Mouse (Mus musculus): ENCODE measurements around the gene Gm42372. TPM values are rescaled to one million over a fixed set of nuclear protein-coding genes. Genes with fewer than 3 reads are reported as not detected.
A peak's percentile ranks its signal among the peaks of the same experiment; 100 is the strongest.

Gene Gm42372
- total and polyA plus RNA-seq, 2 experiments from 2014 or later, result 9.0 to 48.8 TPM

DNA sequence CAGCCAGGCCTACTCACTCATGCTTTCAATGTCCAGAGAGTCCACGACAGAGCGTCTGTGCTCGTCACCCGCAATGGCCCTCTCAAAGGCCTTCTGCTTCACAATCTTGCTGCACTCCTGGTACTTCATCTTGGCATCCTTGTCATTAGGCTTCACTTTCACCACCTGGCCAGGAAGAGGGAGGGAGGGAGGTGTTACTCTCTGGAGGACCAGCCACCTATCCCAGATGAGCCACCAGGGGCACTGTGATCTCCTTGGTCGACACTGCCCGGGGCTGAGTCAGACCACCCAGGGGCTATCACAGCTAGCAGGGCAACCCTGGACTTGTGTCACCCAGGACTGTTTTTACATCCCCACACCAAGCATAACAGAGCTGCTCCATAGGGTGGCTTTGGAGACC, 32.5 kb downstream of the Gm42372 start:
- no peak for DNase-seq (ENCODE audit: low spot score)
- peak; percentile 38; the same call in 1 of the 2 replicates for TF ChIP-seq CTCF (IDR thresholded peaks at IDR 0.05)
- H3K36me3 ChIP-seq (ENCODE audit: insufficient read depth, low read length), result peaks cover 67% of the 10 kb centered on the region

DNA sequence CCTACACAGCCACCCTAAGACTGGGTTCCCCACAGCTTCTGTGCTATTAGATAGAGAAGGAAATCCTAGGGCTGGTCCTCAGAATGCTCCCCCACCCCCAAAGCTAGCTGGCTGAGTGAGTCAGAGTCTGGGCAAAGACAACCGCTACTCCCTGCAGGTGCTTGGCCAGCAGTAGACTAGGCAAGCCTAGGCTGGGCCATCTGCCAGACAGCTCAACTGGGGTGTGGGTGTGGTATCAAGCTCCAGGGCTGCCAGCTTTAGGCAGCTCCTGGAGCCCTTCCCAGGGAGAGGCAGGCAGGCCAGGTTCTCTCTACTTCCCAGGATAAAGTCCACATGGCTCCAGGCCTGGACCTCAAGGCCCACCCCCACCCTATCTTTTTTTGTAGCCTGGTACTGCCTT, 34.1 kb downstream of the Gm42372 start:
- ATAC-seq (ENCODE audit: low FRiP score), result peak; percentile 36; the same call in 1 of the 2 replicates
- no peak overlapping the region for H3K27ac ChIP-seq (ENCODE audit: low read depth, low read length)
- no peaks in the 10 kb centered on the region for H3K9me3 ChIP-seq (ENCODE audit: low read length)
- no peak overlapping the region for H3K9ac ChIP-seq (replicated peaks; ENCODE audit: low read length, poor library complexity, severe bottlenecking)
- TF ChIP-seq CTCF (IDR thresholded peaks at IDR 0.05), result no peak
- no peaks in the 10 kb centered on the region for H3K27me3 ChIP-seq (ENCODE audit: insufficient read depth, low read length)
- no peak overlapping the region for H3K4me3 ChIP-seq (ENCODE audit: low read depth, low read length)
- H3K4me1 ChIP-seq (ENCODE audit: insufficient read depth, low read length), result no peaks in the 10 kb centered on the region
- 65% methylated on average over 1 of the region's 1 CpGs for WGBS
- no peak overlapping the region for H3K4me2 ChIP-seq (ENCODE audit: low read depth, low read length, poor library complexity, severe bottlenecking)
- peak; percentile 93 for DNase-seq (ENCODE audit: low spot score)
- peaks cover 74% of the 10 kb centered on the region for H3K36me3 ChIP-seq (ENCODE audit: insufficient read depth, low read length)

More for the DNA sequence above, 32.5 kb downstream of the Gm42372 start:
- 80% methylated on average over 6 of the region's 6 CpGs for WGBS
- no peak for ATAC-seq (ENCODE audit: low FRiP score)
- Histone ChIP-seq H3K27me3 (ENCODE audit: insufficient read depth, low read length) (no peaks in the 10 kb centered on the region), H3K9ac (replicated peaks; ENCODE audit: low read length, poor library complexity, severe bottlenecking) (no peak overlapping the region), H3K4me1 (ENCODE audit: insufficient read depth, low read length) (no peaks in the 10 kb centered on the region), H3K27ac (ENCODE audit: low read depth, low read length) (no peak overlapping the region), H3K4me2 (ENCODE audit: low read depth, low read length, poor library complexity, severe bottlenecking) (no peak overlapping the region), H3K9me3 (ENCODE audit: low read length) (no peaks in the 10 kb centered on the region), H3K4me3 (ENCODE audit: low read depth, low read length) (no peak overlapping the region)

GRCm38 (mm10) chr7:17017921-17018320, 35.0 kb downstream of the Gm42372 start:
- TF ChIP-seq CTCF (IDR thresholded peaks at IDR 0.05), result no peak
- Histone ChIP-seq H3K4me3 (ENCODE audit: low read depth, low read length) (no peak overlapping the region), H3K4me2 (ENCODE audit: low read depth, low read length, poor library complexity, severe bottlenecking) (no peak overlapping the region), H3K27ac (ENCODE audit: low read depth, low read length) (no peak overlapping the region), H3K36me3 (ENCODE audit: insufficient read depth, low read length) (peaks cover 75% of the 10 kb centered on the region), H3K4me1 (ENCODE audit: insufficient read depth, low read length) (no peaks in the 10 kb centered on the region), H3K9ac (replicated peaks; ENCODE audit: low read length, poor library complexity, severe bottlenecking) (no peak overlapping the region), H3K9me3 (ENCODE audit: low read length) (no peaks in the 10 kb centered on the region), H3K27me3 (ENCODE audit: insufficient read depth, low read length) (no peaks in the 10 kb centered on the region)
- WGBS, result 83% methylated on average over 2 of the region's 2 CpGs
- ATAC-seq (ENCODE audit: low FRiP score), result no peak
- no peak for DNase-seq (ENCODE audit: low spot score)

DNA sequence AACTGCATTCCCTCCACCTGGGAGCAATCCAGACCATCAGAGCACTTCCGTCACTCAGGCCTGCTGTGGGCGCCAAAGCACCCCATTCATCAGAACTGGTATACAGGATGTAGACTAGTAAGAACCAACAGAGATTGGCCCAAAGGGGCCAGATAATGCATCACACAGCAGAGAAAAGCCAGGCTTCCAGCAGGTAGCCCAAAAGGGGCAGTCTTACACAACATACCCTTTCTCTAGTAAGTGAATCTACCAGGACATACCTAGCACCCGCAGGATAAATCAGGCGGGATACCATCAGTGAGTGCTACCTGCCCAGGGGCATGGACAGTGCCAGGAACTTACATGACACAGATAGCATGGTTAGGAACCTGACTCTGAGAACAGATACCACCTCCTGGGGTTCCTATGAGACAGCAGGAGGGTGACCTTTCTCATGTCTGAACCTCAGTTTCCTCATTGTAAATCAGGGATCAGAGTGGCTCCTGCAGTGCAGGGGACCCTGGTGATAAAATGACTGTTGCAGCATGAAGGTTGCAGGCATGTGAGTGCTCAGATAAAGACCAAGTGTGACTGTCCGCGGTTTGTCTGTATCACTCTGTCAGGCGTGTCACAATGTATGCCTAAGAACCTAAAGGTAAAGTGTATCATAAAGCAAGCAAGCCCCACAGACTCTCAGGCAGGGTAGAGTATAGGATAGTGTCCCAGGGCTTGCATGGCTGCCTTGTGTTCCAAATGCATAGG, 36.7 kb downstream of the Gm42372 start:
- no peaks in the 10 kb centered on the region for H3K9me3 ChIP-seq (ENCODE audit: low read length)
- ATAC-seq (ENCODE audit: low FRiP score) (no peak), DNase-seq (ENCODE audit: low spot score) (no peak)
- H3K27ac ChIP-seq (ENCODE audit: low read depth, low read length), result no peak overlapping the region
- H3K4me1 ChIP-seq (ENCODE audit: insufficient read depth, low read length), result no peaks in the 10 kb centered on the region
- no peak for TF ChIP-seq CTCF (IDR thresholded peaks at IDR 0.05)
- H3K36me3 ChIP-seq (ENCODE audit: insufficient read depth, low read length), result peaks cover 64% of the 10 kb centered on the region
- H3K4me3 ChIP-seq (ENCODE audit: low read depth, low read length), result no peak overlapping the region
- no peak overlapping the region for H3K4me2 ChIP-seq (ENCODE audit: low read depth, low read length, poor library complexity, severe bottlenecking)
- no peak overlapping the region for H3K9ac ChIP-seq (replicated peaks; ENCODE audit: low read length, poor library complexity, severe bottlenecking)
- WGBS, result 89% methylated on average over 7 of the region's 7 CpGs
- H3K27me3 ChIP-seq (ENCODE audit: insufficient read depth, low read length), result no peaks in the 10 kb centered on the region

- no peak overlapping the region for H3K9ac ChIP-seq (replicated peaks; ENCODE audit: low read length, poor library complexity, severe bottlenecking)
- no peak for ATAC-seq (ENCODE audit: low FRiP score)
- peaks cover 49% of the 10 kb centered on the region for H3K36me3 ChIP-seq (ENCODE audit: insufficient read depth, low read length)
- H3K4me1 ChIP-seq (ENCODE audit: insufficient read depth, low read length), result peaks cover 12% of the 10 kb centered on the region
- no peak overlapping the region for H3K27ac ChIP-seq (ENCODE audit: low read depth, low read length)
- H3K4me2 ChIP-seq (ENCODE audit: low read depth, low read length, poor library complexity, severe bottlenecking), result no peak overlapping the region
- no peak for DNase-seq (ENCODE audit: low spot score)
- H3K4me3 ChIP-seq (ENCODE audit: low read depth, low read length), result no peak overlapping the region
- WGBS, result 98% methylated on average over 15 of the region's 15 CpGs
- no peak for TF ChIP-seq CTCF (IDR thresholded peaks at IDR 0.05)
- H3K9me3 ChIP-seq (ENCODE audit: low read length), result no peaks in the 10 kb centered on the region
- H3K27me3 ChIP-seq (ENCODE audit: insufficient read depth, low read length), result no peaks in the 10 kb centered on the region
These were observed 39.3 kb downstream of the Gm42372 start for GRCm38 (mm10) chr7:17022176-17022575.

- Histone ChIP-seq H3K27ac (ENCODE audit: low read depth, low read length) (no peak overlapping the region), H3K4me2 (ENCODE audit: low read depth, low read length, poor library complexity, severe bottlenecking) (no peak overlapping the region), H3K27me3 (ENCODE audit: insufficient read depth, low read length) (no peaks in the 10 kb centered on the region), H3K4me1 (ENCODE audit: insufficient read depth, low read length) (peaks cover 12% of the 10 kb centered on the region), H3K9ac (replicated peaks; ENCODE audit: low read length, poor library complexity, severe bottlenecking) (no peak overlapping the region), H3K36me3 (ENCODE audit: insufficient read depth, low read length) (peaks cover 43% of the 10 kb centered on the region), H3K4me3 (ENCODE audit: low read depth, low read length) (no peak overlapping the region), H3K9me3 (ENCODE audit: low read length) (no peaks in the 10 kb centered on the region)
- no peak for TF ChIP-seq CTCF (IDR thresholded peaks at IDR 0.05)
- ATAC-seq (ENCODE audit: low FRiP score) (no peak), DNase-seq (ENCODE audit: low spot score) (no peak)
- WGBS, result 88% methylated on average over 4 of the region's 4 CpGs
These were observed 40.8 kb downstream of the Gm42372 start for GRCm38 (mm10) chr7:17023701-17024100.

Measured in midbrain, postnatal 0 days (tissue).